Mouse (Mus musculus): ENCODE data around the gene Tbc1d2b. TPM values are rescaled to one million over a fixed set of nuclear protein-coding genes. Genes with fewer than 3 reads are reported as not detected.

Gene Tbc1d2b
- polyA plus RNA-seq, 1 experiment from 2014 or later, result 5.8 TPM

DNA sequence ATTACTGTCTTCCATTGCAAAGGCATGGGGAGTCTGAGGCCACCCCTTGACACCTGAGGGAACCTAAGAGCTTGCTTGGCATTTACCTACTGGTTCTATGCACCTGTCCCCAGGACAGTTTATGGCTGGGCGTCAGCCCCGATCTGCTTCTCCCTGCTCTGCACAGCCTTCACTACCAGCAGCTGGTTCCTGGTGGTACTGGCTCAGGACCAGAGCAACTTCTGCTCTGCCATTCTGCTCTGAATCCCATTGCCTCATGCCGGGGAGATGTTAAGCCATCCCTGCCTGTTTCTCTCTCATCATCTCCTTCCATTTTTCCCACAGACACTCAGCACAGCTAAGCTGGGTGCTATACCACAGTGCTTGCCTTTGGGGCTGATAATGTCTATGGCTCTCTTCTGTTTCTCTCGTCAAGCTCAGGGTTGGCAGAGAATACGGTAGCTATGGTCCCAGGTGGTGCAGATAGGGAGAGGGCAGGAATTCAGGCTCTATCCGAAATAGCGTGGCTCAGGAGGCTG lies 72.7 kb downstream of the Tbc1d2b start:
- Histone ChIP-seq H3K4me3 (ENCODE audit: low read depth, low read length) (no peak overlapping the region), H3K27me3 (ENCODE audit: control insufficient read depth, insufficient read depth, low read length) (no peaks in the 10 kb centered on the region), H3K4me2 (ENCODE audit: low read depth, low read length) (no peak overlapping the region), H3K9me3 (ENCODE audit: control insufficient read depth, low read length) (no peaks in the 10 kb centered on the region), H3K36me3 (ENCODE audit: control insufficient read depth, insufficient read depth, low read length) (no peaks in the 10 kb centered on the region; the same call in 1 of the 2 replicates), H3K4me1 (ENCODE audit: control insufficient read depth, insufficient read depth, low read length) (no peaks in the 10 kb centered on the region), H3K27ac (ENCODE audit: low read depth, low read length) (no peak overlapping the region), H3K9ac (replicated peaks; ENCODE audit: low read depth, low read length) (no peak overlapping the region)
- 92% methylated on average over 7 of the region's 7 CpGs for WGBS
- ATAC-seq (ENCODE audit: low read depth), result no peak

DNA sequence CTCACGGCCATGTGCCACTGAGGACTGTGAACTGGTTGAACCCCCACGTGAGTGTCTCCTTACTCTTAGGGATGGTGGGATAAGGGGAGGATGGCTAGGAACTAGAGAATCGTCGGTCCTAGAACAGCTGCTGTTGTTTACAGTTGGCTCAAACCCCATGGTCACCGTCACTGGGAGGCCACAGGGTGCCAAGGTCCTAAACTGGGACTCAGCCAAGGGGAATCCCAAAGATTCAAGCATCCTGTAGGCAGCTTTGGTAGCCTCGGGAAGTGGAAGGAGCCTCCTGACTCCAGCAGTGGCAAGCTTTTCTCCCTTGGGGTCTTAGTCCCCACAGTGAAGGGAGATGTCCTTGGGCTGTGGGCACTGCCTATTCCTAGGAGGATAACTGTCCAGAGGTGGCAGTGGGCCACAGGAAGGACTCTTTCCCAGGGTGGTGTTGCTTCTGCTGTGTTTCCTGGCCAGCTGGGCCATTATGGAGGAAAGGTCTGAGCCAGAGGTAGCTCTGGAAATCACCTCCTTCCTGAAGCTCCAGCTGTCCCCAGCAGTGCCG lies 73.4 kb downstream of the Tbc1d2b start:
- WGBS, result 81% methylated on average over 7 of the region's 7 CpGs
- Histone ChIP-seq H3K27me3 (ENCODE audit: control insufficient read depth, insufficient read depth, low read length) (no peaks in the 10 kb centered on the region), H3K9ac (replicated peaks; ENCODE audit: low read depth, low read length) (no peak overlapping the region), H3K4me1 (ENCODE audit: control insufficient read depth, insufficient read depth, low read length) (no peaks in the 10 kb centered on the region), H3K4me2 (ENCODE audit: low read depth, low read length) (no peak overlapping the region), H3K27ac (ENCODE audit: low read depth, low read length) (no peak overlapping the region), H3K36me3 (ENCODE audit: control insufficient read depth, insufficient read depth, low read length) (no peaks in the 10 kb centered on the region; the same call in 1 of the 2 replicates), H3K9me3 (ENCODE audit: control insufficient read depth, low read length) (no peaks in the 10 kb centered on the region), H3K4me3 (ENCODE audit: low read depth, low read length) (no peak overlapping the region)
- no peak for ATAC-seq (ENCODE audit: low read depth)

DNA sequence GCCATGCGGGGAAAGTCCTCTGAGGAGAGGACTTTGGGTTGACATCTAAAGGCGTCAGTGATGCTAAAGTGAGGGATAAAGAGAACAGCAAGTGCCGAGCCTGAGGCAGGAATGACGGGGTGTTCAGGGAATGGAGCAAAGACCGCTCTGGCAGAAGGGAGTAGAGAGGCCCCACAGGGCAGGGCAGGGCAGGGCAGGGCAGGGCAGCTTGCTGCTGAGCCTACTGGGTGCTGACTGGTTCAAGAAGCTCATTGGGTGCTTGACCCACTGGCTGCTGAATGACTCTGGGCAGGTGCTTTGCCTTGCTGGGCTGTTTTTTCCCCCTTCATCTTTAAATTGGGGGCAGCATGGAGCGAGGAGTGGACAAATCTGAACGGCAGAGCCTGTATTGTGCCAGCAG lies 74.3 kb downstream of the Tbc1d2b start:
- H3K27ac ChIP-seq (ENCODE audit: low read depth, low read length), result no peak overlapping the region
- H3K9me3 ChIP-seq (ENCODE audit: control insufficient read depth, low read length), result no peaks in the 10 kb centered on the region
- no peaks in the 10 kb centered on the region for H3K4me1 ChIP-seq (ENCODE audit: control insufficient read depth, insufficient read depth, low read length)
- peaks cover 4% of the 10 kb centered on the region; the same call in 1 of the 2 replicates for H3K36me3 ChIP-seq (ENCODE audit: control insufficient read depth, insufficient read depth, low read length)
- no peak overlapping the region for H3K4me2 ChIP-seq (ENCODE audit: low read depth, low read length)
- no peak overlapping the region for H3K4me3 ChIP-seq (ENCODE audit: low read depth, low read length)
- no peak overlapping the region for H3K9ac ChIP-seq (replicated peaks; ENCODE audit: low read depth, low read length)
- 88% methylated on average over 7 of the region's 7 CpGs for WGBS
- no peak for ATAC-seq (ENCODE audit: low read depth)
- H3K27me3 ChIP-seq (ENCODE audit: control insufficient read depth, insufficient read depth, low read length), result no peaks in the 10 kb centered on the region

DNA sequence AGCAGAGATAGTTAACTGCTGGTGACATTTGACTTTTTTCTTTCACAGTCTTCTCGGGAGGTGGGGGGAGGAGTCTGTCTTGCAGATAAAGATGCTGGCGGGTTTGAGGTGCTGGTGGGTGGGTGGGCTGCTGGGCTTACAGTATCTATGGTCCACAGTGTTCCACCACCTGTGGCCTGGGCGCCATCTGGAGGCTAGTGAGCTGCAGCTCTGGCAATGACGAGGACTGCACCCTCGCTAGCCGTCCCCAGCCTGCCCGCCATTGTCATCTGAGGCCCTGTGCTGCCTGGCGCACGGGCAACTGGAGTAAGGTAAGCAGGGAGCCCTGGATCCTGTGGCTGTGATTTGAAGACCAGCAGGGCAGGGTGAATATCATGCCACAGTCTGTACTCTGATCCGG lies 75.6 kb downstream of the Tbc1d2b start:
- no peak overlapping the region for H3K27ac ChIP-seq (ENCODE audit: low read depth, low read length)
- no peaks in the 10 kb centered on the region for H3K4me1 ChIP-seq (ENCODE audit: control insufficient read depth, insufficient read depth, low read length)
- 82% methylated on average over 10 of the region's 10 CpGs for WGBS
- no peaks in the 10 kb centered on the region for H3K27me3 ChIP-seq (ENCODE audit: control insufficient read depth, insufficient read depth, low read length)
- no peak overlapping the region for H3K4me3 ChIP-seq (ENCODE audit: low read depth, low read length)
- ATAC-seq (ENCODE audit: low read depth), result no peak
- no peak overlapping the region for H3K9ac ChIP-seq (replicated peaks; ENCODE audit: low read depth, low read length)
- H3K9me3 ChIP-seq (ENCODE audit: control insufficient read depth, low read length), result no peaks in the 10 kb centered on the region
- no peak overlapping the region for H3K4me2 ChIP-seq (ENCODE audit: low read depth, low read length)
- H3K36me3 ChIP-seq (ENCODE audit: control insufficient read depth, insufficient read depth, low read length), result peaks cover 9% of the 10 kb centered on the region; the same call in 1 of the 2 replicates

DNA sequence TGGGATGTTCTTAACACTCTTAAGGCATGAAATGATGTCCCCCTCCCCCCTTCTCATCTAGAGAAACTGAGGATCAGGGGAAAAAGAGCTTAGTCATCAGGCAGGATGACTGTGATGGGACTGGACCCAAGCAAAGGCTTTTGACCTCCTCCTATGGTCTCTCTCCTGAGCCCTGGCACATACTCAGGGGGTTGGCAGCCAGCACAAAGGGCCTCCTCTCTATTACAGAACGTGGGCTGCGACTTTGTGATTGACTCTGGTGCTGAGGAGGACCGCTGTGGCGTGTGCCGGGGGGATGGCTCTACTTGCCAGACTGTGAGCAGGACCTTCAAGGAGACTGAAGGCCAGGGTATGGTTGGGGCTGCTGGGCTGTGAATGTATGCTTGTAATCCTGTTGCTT lies 81.2 kb downstream of the Tbc1d2b start:
- H3K9me3 ChIP-seq (ENCODE audit: control insufficient read depth, low read length), result no peaks in the 10 kb centered on the region
- H3K27ac ChIP-seq (ENCODE audit: low read depth, low read length), result no peak overlapping the region
- H3K4me1 ChIP-seq (ENCODE audit: control insufficient read depth, insufficient read depth, low read length), result no peaks in the 10 kb centered on the region
- no peak overlapping the region for H3K4me3 ChIP-seq (ENCODE audit: low read depth, low read length)
- H3K36me3 ChIP-seq (ENCODE audit: control insufficient read depth, insufficient read depth, low read length), result peaks cover 17% of the 10 kb centered on the region; the same call in 1 of the 2 replicates
- no peak overlapping the region for H3K9ac ChIP-seq (replicated peaks; ENCODE audit: low read depth, low read length)
- ATAC-seq (ENCODE audit: low read depth), result no peak
- H3K4me2 ChIP-seq (ENCODE audit: low read depth, low read length), result no peak overlapping the region
- WGBS, result 78% methylated on average over 5 of the region's 5 CpGs
- H3K27me3 ChIP-seq (ENCODE audit: control insufficient read depth, insufficient read depth, low read length), result no peaks in the 10 kb centered on the region

DNA sequence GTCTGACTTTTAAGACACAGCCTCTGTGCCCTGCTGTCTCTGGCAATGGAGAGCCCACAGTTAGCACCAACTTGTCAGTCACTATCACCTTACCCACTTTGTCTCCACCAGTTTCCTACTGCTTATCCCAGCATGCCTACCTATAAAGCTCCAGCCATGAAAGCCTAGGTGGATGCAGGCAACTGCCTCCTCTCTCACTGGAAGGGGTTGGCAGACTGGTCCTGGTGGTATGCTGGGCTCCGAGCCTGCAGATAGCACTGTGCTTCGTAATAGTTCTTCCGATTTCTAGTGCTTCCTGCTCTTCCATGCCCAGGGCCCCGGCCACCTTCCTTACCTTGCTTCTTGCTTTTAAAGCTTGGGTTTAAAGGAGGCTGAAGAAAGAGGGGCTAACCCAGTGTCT lies 81.7 kb downstream of the Tbc1d2b start:
- no peak overlapping the region for H3K4me3 ChIP-seq (ENCODE audit: low read depth, low read length)
- no peak overlapping the region for H3K4me2 ChIP-seq (ENCODE audit: low read depth, low read length)
- no peak overlapping the region for H3K9ac ChIP-seq (replicated peaks; ENCODE audit: low read depth, low read length)
- H3K27me3 ChIP-seq (ENCODE audit: control insufficient read depth, insufficient read depth, low read length), result no peaks in the 10 kb centered on the region
- peaks cover 17% of the 10 kb centered on the region; the same call in 1 of the 2 replicates for H3K36me3 ChIP-seq (ENCODE audit: control insufficient read depth, insufficient read depth, low read length)
- H3K4me1 ChIP-seq (ENCODE audit: control insufficient read depth, insufficient read depth, low read length), result no peaks in the 10 kb centered on the region
- H3K27ac ChIP-seq (ENCODE audit: low read depth, low read length), result no peak overlapping the region
- no peak for ATAC-seq (ENCODE audit: low read depth)
- no peaks in the 10 kb centered on the region for H3K9me3 ChIP-seq (ENCODE audit: control insufficient read depth, low read length)
- 95% methylated on average over 4 of the region's 4 CpGs for WGBS

DNA sequence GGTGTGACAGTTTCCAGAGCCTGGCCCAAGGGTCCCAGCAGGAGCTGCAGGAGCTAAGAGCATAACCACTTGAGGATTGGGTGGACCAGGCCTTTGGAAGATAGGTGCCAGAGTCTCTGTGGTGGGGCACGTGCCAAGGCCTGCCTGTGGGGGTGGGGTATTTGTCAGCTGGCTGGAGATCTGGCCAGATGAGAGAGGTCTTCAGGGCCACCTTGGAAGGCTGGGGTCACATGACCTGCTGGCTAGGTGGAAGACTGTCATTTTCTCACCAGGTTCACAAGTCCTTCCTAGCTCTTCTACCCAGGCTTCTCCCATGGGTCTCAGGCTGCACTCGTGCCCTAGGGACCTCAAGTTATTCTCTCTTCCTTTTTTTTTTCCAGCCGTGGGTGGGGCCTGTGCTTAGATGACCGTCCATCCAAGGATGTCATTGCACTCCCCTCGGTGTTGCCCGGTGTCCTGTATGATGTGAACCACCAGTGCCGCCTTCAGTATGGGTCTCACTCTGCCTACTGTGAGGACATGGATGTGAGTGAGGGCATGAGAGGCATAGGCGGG lies 85.2 kb downstream of the Tbc1d2b start:
- no peak for ATAC-seq (ENCODE audit: low read depth)
- Histone ChIP-seq H3K4me1 (ENCODE audit: control insufficient read depth, insufficient read depth, low read length) (no peaks in the 10 kb centered on the region), H3K9ac (replicated peaks; ENCODE audit: low read depth, low read length) (no peak overlapping the region), H3K27me3 (ENCODE audit: control insufficient read depth, insufficient read depth, low read length) (no peaks in the 10 kb centered on the region), H3K36me3 (ENCODE audit: control insufficient read depth, insufficient read depth, low read length) (peaks cover 8% of the 10 kb centered on the region; the same call in 1 of the 2 replicates), H3K4me2 (ENCODE audit: low read depth, low read length) (no peak overlapping the region), H3K27ac (ENCODE audit: low read depth, low read length) (no peak overlapping the region), H3K4me3 (ENCODE audit: low read depth, low read length) (no peak overlapping the region), H3K9me3 (ENCODE audit: control insufficient read depth, low read length) (no peaks in the 10 kb centered on the region)
- 94% methylated on average over 8 of the region's 8 CpGs for WGBS

DNA sequence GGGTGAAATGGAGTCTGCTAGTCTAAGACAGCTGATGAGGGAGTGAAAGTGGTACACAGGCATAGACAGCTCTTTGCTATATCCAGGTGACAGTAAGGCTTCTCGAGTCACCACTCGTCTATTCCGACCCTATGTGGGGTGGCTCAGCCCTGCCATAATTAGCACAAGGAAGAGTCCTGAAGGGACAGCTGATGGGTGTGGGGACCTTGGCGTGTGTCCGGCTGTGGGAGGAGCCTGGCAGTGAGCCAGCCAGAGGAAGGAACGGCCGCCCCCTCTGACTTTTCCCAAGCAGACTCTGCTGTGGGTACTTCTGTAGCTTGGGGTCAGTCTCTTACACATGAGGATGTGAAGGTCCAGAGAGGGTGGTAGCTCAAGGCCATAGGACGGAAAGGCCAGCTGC lies 86.5 kb downstream of the Tbc1d2b start:
- Histone ChIP-seq H3K27me3 (ENCODE audit: control insufficient read depth, insufficient read depth, low read length) (no peaks in the 10 kb centered on the region), H3K4me3 (ENCODE audit: low read depth, low read length) (no peak overlapping the region), H3K4me2 (ENCODE audit: low read depth, low read length) (no peak overlapping the region), H3K4me1 (ENCODE audit: control insufficient read depth, insufficient read depth, low read length) (no peaks in the 10 kb centered on the region), H3K9me3 (ENCODE audit: control insufficient read depth, low read length) (no peaks in the 10 kb centered on the region), H3K9ac (replicated peaks; ENCODE audit: low read depth, low read length) (no peak overlapping the region), H3K36me3 (ENCODE audit: control insufficient read depth, insufficient read depth, low read length) (peaks cover 13% of the 10 kb centered on the region), H3K27ac (ENCODE audit: low read depth, low read length) (no peak overlapping the region)
- ATAC-seq (ENCODE audit: low read depth), result peak; percentile 29; the same call in 1 of the 2 replicates
- 56% methylated on average over 8 of the region's 8 CpGs for WGBS

DNA sequence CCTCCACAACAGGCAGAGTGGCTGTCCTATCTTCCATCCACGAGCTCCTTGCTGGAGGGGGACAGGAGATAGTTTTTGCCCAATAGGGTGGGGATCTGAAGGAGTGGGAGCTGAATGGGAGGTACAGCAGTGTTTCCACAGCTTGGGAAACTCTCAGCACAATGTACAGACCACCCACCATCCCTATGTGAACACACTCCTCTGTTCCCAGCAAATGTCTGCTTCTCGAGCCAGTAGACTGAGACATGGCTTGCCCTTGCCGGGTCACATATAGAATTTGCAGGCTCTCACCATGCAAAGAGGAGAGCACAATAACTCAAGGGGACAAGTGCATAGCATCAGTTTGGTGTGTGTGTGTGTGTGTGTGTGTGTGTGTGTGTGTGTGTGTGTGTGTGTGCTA lies 87.1 kb downstream of the Tbc1d2b start:
- no peak overlapping the region for H3K9ac ChIP-seq (replicated peaks; ENCODE audit: low read depth, low read length)
- H3K36me3 ChIP-seq (ENCODE audit: control insufficient read depth, insufficient read depth, low read length), result peaks cover 16% of the 10 kb centered on the region
- H3K27me3 ChIP-seq (ENCODE audit: control insufficient read depth, insufficient read depth, low read length), result no peaks in the 10 kb centered on the region
- no peak for ATAC-seq (ENCODE audit: low read depth)
- WGBS, result 76% methylated on average over 3 of the region's 3 CpGs
- H3K9me3 ChIP-seq (ENCODE audit: control insufficient read depth, low read length), result no peaks in the 10 kb centered on the region
- H3K4me3 ChIP-seq (ENCODE audit: low read depth, low read length), result no peak overlapping the region
- H3K27ac ChIP-seq (ENCODE audit: low read depth, low read length), result no peak overlapping the region
- no peaks in the 10 kb centered on the region for H3K4me1 ChIP-seq (ENCODE audit: control insufficient read depth, insufficient read depth, low read length)
- no peak overlapping the region for H3K4me2 ChIP-seq (ENCODE audit: low read depth, low read length)

Measured in neural tube, embryonic 14.5 days (tissue).